Mouse (Mus musculus) heart, postnatal 0 days (tissue): ENCODE results near the gene 1700001C19Rik. TPM values are rescaled to one million over a fixed set of nuclear protein-coding genes. Genes with fewer than 3 reads are reported as not detected.
A peak's percentile ranks its signal among the peaks of the same experiment; 100 is the strongest.

Experiments used
- ATAC-seq: fragments of 200-750 bp; cut with Nextera tagmentation; 2 replicates; pipeline ENCODE4 v1.8.0; 2017; ENCODE audit warnings: low read depth, moderate number of reproducible peaks, moderate library complexity; ENCODE audit not compliant: insufficient read depth
- DNase-seq: peaks from one replicate; pipeline ENCODE4 v3.0.0-alpha.2; 2016; ENCODE audit warnings: low spot score
- H3K27ac ChIP-seq: fragments of 300-500 bp; sonication (generic); 2 replicates; pipeline ENCODE4 v1.5.1; 2014; ENCODE audit warnings: low read depth, mild to moderate bottlenecking
- H3K27me3 ChIP-seq: fragments of 300-500 bp; sonication (generic); 2 replicates; pipeline ENCODE4 v1.6.1; 2014; ENCODE audit warnings: low read length, mixed read lengths; ENCODE audit not compliant: control insufficient read depth, insufficient read depth
- H3K36me3 ChIP-seq: fragments of 300-500 bp; sonication (generic); replicated peaks from 2 replicates; pipeline ENCODE4 v1.6.1; 2014; ENCODE audit warnings: low read length, mixed read lengths; ENCODE audit not compliant: control insufficient read depth, insufficient read depth
- H3K4me1 ChIP-seq: fragments of 300-500 bp; sonication (generic); 2 replicates; pipeline ENCODE4 v1.6.1; 2014; ENCODE audit warnings: antibody characterized with exemption; ENCODE audit not compliant: control insufficient read depth, insufficient read depth
- H3K4me2 ChIP-seq: fragments of 300-500 bp; sonication (generic); 2 replicates; pipeline ENCODE4 v1.6.1; 2014; ENCODE audit warnings: low read depth, mild to moderate bottlenecking, low read length, moderate library complexity
- H3K4me3 ChIP-seq: fragments of 300-500 bp; sonication (generic); 2 replicates; pipeline ENCODE4 v1.5.1; 2014; ENCODE audit warnings: low read depth, low read length
- H3K9ac ChIP-seq: fragments of 300-500 bp; sonication (generic); replicated peaks from 2 replicates; pipeline ENCODE4 v1.6.1; 2014; ENCODE audit warnings: low read depth, low read length, mixed read lengths
- H3K9me3 ChIP-seq: fragments of 300-500 bp; sonication (generic); replicated peaks from 2 replicates; pipeline ENCODE4 v1.6.1; 2016; ENCODE audit warnings: low read length; ENCODE audit not compliant: control insufficient read depth
- CTCF ChIP-seq: IDR thresholded peaks from 2 replicates; pipeline ENCODE4 v1.5.1; 2016; ENCODE audit warnings: antibody characterized with exemption, control low read depth, low read depth
- EP300 ChIP-seq: IDR thresholded peaks from 2 replicates; pipeline ENCODE4 v1.6.1; 2016; ENCODE audit warnings: antibody characterized with exemption, low read depth
- WGBS: fragments of 180-500 bp; shearing (Covaris S2); extraction: QIAGEN DNeasy Blood & Tissue Kit; methylation state at CpG from one replicate; pipeline ENCODE4 v1.1.7; 2014; 5-methylcytosine and 5-hydroxymethylcytosine counted together
- polyA plus RNA-seq: library from polyadenylated mRNA; unstranded; fragments of >200 nt; fragmentation: Nextera tagmentation; extraction: Ambion mirVana; gene quantifications from 2 replicates; pipeline ENCODE4 v1.2.1, GENCODE M21; 2015
- total RNA-seq: library from RNA; depleted of rRNA; stranded (reverse); fragments of >200 nt; gene quantifications from 2 replicates; pipeline ENCODE4 v1.2.3, GENCODE M21; 2014; ENCODE audit warnings: low replicate concordance

1700001C19Rik gene
- total and polyA plus RNA-seq, 2 experiments from 2014 or later = 1.4 to 3.4 TPM

DNA sequence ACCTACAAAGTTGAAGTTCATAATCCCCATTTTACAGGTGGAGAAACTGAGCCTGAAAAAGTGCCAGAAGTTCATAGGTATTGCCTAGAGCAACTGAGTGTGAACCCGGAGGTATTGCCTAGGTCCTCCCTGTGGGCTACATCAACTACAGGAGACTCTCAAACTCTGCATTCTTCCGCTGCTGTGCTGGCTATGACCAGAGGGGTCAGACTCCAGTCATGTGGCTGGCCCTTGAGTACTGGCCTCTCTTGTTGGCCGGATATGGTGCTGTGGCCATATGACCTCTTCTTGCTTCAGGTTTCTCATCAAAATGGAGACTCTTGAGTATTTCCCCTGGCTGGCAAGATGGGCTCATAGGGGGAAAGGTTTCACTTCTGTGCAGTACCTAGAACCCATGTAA, 5.1 kb upstream of the 1700001C19Rik start:
- Histone ChIP-seq H3K4me3 (no peak overlapping the region), H3K27me3 (no peaks in the 10 kb centered on the region), H3K9ac (no peak overlapping the region), H3K9me3 (no peaks in the 10 kb centered on the region), H3K27ac (no peak overlapping the region; the same call in 1 of the 2 replicates), H3K36me3 (no peaks in the 10 kb centered on the region), H3K4me2 (no peak overlapping the region), H3K4me1 (peaks cover 45% of the 10 kb centered on the region)
- TF ChIP-seq EP300 = no peak
- peak; percentile 10; the same call in 1 of the 2 replicates for TF ChIP-seq CTCF
- ATAC-seq = no peak
- 75% methylated on average over 3 of the region's 3 CpGs for WGBS
- no peak for DNase-seq

DNA sequence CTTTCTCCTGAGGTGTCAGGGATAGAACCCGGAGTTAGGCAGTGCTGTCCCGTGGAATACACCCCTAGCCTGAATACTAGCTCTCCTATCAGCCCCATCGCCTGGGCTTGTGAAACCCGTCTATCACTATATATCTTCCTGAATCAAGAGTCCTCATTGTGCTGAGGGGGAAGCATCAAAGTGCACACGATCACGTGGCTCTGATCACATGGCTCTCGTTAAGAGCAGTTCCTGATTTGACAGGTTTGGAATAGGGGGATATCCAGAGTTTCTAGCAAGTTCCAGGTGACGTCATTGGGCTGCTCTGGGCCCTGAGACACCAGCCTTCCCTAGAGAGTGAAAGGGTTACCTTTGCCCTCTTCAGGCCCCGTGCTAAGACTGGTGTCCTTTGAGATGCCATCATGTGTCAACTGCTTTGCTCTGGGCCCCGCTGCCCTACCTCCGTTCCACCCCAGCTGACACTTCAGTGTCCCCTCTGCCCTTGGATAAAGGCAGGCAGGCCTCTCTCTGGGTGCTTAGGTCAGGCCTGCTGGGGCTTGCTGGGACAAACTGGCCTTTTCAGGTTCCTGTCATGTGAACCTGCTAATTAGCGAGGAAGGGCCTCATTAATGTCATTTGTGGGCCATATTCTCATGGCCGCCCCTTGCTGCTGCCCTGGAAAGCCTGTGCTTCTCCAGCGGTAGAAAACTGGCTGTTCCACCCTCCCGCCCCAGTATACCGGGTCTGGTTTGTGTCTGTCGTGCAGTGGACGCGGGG, 4.3 kb upstream of the 1700001C19Rik start:
- peaks cover 45% of the 10 kb centered on the region for H3K4me1 ChIP-seq
- no peak overlapping the region for H3K4me3 ChIP-seq
- no peak overlapping the region for H3K4me2 ChIP-seq
- H3K9ac ChIP-seq = no peak overlapping the region
- DNase-seq (no peak), ATAC-seq (peak; percentile 28; the same call in 1 of the 2 replicates)
- H3K36me3 ChIP-seq = no peaks in the 10 kb centered on the region
- 48% methylated on average over 19 of the region's 19 CpGs for WGBS
- no peaks in the 10 kb centered on the region for H3K27me3 ChIP-seq
- peak overlapping the region; percentile 58; the same call in 1 of the 2 replicates for H3K27ac ChIP-seq
- TF ChIP-seq CTCF = no peak
- TF ChIP-seq EP300 = no peak
- no peaks in the 10 kb centered on the region for H3K9me3 ChIP-seq

DNA sequence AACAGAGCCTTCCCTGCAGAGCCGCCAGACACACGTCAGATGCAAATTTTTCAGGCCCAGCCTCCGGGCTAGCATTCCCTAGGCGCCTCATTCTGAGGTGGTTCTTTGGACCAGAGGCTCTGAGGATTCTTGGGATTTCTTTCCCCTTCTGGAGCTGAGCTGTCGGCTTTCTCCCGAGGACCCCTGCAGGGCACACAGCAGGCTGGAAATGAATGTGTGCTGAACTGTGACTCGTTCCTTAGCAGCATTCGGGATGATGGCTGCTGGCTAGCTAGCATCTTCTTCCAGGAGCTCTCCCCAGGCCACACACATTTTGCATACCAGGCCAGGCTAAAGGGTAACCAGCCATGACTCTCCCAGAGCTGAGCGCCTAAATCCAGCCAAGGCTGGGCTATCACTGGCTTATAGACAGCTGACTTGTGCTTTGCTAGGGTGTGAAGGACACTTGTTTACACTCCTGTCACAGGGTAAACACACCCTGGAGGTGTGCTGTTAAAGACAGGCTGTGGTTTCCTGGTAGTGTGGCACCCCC, 3.2 kb upstream of the 1700001C19Rik start:
- Histone ChIP-seq H3K9ac (no peak overlapping the region), H3K27me3 (no peaks in the 10 kb centered on the region), H3K36me3 (no peaks in the 10 kb centered on the region), H3K9me3 (no peaks in the 10 kb centered on the region), H3K4me2 (no peak overlapping the region), H3K4me1 (peaks cover 35% of the 10 kb centered on the region), H3K4me3 (no peak overlapping the region), H3K27ac (peak overlapping the region; percentile 40; the same call in 1 of the 2 replicates)
- TF ChIP-seq EP300 = no peak
- TF ChIP-seq CTCF = no peak
- WGBS = 31% methylated on average over 9 of the region's 9 CpGs
- ATAC-seq (no peak), DNase-seq (no peak)

DNA sequence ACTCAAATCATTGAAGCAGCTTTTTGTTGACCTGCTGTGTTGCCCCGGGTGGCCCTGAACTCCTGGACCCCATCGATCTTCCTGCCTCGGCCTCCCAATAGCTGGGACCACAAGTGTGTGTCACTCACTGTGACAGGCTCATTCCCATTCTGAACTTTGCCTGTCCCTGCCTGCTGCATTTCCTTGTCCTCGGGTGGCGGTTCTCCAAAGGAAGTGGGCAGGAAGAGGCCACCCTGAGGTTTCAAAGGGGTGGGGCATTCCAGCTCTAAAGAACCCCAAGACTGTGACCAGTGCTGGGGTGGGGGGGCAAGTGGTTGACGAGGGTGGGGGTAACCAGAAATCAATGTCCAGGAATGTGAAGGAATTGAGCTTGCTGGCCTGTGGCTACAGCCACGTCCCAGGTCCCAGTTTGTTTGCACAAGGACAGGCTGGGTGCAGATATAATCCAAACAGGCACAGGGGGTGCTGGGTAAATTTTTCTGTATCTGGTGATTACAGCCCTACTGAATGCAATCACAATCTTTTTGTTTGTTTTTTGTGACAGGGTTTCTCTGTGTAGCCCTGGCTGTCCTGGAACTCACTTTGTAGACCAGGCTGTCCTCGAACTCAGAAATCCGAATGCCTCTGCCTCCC, 2.3 kb upstream of the 1700001C19Rik start:
- H3K27me3 ChIP-seq = no peaks in the 10 kb centered on the region
- H3K27ac ChIP-seq = no peak overlapping the region
- H3K9ac ChIP-seq = no peak overlapping the region
- no peak overlapping the region for H3K4me3 ChIP-seq
- ATAC-seq (no peak), DNase-seq (no peak)
- TF ChIP-seq EP300 (no peak), CTCF (no peak)
- no peaks in the 10 kb centered on the region for H3K9me3 ChIP-seq
- no peaks in the 10 kb centered on the region for H3K36me3 ChIP-seq
- 59% methylated on average over 9 of the region's 9 CpGs for WGBS
- H3K4me2 ChIP-seq = no peak overlapping the region
- peaks cover 34% of the 10 kb centered on the region; the same call in 1 of the 2 replicates for H3K4me1 ChIP-seq

DNA sequence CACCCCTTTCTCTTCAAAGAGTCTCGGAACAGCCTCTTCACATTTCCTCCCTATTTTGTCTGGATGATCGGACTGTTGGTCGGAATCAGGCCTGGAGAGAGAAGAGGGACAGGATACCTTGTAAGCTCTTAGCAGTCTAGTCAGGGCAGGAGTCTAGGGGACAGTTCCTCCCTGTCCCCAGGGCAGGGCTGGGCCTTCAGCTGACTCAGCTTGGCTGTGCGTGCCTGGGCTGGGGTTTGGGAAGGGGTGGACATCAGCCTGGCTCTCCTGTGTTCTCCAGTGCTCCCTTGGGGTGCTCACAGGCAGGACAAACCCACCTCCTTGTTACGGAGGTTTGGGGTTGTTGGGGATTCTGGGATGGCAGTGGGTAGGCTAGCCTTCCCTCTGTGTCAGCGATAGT, 1.4 kb upstream of the 1700001C19Rik start:
- 78% methylated on average over 6 of the region's 6 CpGs for WGBS
- DNase-seq = no peak
- no peak for ATAC-seq
- no peaks in the 10 kb centered on the region for H3K27me3 ChIP-seq
- no peaks in the 10 kb centered on the region for H3K9me3 ChIP-seq
- no peak for TF ChIP-seq EP300
- no peak for TF ChIP-seq CTCF
- no peak overlapping the region for H3K4me3 ChIP-seq
- H3K27ac ChIP-seq = no peak overlapping the region
- no peak overlapping the region for H3K9ac ChIP-seq
- no peak overlapping the region for H3K4me2 ChIP-seq
- H3K4me1 ChIP-seq = peaks cover 25% of the 10 kb centered on the region; the same call in 1 of the 2 replicates
- H3K36me3 ChIP-seq = no peaks in the 10 kb centered on the region
